Mouse (Mus musculus) lung, postnatal 36 days (tissue): ENCODE measurements around the gene Hoxd8.

ENCODE experiments used
- DNase-seq: peaks from one replicate; pipeline ENCODE4 v3.0.0; 2022; ENCODE audit warnings: mixed read lengths

Hoxd8 gene

DNA sequence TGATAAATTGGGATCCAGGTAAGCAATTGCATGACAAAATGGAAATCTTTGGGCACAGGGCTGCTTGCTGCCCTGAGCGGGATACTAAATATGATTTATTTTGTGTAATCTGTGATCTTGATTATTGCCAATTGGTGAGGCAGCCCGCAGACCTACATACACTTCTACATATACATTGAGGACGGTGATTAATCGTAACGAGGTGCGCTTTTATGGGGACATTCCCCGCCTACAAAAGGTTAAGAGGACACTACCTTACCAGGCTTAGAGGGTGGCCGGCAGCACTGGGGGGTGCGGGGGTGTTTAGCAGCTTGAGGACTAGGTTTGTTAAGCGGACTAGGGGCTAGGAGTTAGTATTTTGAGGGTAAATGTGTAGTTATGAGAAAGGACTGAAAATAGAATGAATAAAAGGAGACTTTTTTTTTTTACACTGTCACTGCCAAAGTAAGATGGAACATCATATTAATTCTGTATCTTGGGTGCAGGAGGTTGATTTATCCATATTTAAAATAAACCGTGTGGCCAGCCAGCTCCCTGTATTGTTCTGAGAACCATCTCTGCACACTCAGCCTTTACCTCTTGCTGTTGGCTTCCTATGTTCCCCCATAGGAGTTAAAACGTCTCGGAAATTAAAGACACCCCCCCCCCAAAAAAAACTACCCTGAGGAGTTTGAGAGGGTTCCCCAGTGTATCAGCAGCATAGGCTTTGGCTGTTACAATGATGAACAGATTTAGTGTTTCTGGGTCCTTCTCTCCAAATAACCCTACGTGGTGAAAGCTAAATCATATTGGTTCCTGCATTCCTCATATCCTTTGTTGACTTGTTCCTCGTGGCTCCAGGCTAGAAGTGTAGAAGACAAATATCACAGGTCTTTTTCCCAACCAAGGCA, 32.5 kb downstream of the Hoxd8 start:
- DNase-seq: no peak

DNA sequence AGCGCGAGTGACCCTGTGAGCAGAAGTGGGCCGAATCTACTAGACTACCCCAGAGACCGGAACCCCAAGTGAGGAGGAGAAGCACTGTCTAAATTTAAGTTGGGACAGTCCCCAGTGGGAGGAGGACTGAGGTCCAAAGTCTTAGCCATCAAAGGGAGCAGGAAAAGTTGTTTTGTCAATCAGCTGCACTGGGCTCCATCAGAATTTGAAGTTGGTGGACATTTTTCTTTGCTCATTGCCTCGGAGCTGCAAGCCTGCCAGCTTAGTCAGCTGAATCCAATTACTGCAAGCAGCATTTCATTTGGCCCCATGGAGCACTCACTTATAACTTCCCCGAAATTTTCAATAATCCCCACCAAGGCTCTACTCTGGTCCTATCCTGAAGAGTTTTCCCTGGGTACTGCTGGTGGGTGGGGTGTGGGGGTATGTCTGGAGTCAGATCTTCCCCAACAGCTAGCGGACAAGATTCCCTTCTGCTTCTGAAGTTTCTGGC, 33.2 kb downstream of the Hoxd8 start:
- DNase-seq: no peak

DNA sequence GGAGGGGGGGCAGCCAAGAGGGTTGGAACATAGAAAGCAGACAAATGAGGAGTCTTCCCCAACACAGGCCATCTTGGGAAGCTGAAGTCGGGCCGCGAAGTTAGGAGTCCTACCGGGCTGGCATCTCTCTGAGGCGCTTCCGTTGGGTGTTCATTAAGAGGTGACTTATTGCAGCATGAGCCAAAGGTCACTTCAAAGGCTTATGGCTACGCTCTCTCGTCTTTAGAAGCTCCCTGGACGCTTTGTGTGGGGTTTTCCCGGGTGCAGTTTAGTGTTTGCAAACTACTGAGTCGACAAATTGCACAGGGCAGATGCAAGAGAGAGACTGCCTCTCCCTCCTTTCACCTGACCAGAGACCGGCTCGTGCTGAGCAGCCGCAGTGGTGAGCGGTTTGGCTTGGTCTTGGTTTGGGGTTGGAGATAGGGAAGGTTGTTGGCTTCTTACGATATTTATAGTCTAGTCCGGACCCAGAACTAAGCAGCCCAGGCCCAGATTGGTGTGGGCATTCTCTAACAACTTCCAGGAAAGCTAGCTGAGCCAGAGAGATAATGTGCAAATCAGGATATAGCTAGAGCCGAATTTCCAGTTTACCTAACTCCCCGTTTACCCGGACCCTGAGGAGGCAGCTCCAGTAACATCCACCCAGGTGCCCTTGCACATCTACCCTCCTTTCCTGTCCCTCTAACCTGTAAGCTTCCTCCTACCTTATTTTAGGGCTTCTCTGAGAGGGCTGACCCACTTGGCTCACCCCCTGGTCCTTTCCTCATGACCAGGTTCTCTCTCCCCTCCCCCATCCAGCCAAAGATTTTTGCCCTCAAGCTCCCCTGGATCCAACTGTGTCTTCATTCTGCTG, 34.4 kb downstream of the Hoxd8 start:
- no peak for DNase-seq

DNA sequence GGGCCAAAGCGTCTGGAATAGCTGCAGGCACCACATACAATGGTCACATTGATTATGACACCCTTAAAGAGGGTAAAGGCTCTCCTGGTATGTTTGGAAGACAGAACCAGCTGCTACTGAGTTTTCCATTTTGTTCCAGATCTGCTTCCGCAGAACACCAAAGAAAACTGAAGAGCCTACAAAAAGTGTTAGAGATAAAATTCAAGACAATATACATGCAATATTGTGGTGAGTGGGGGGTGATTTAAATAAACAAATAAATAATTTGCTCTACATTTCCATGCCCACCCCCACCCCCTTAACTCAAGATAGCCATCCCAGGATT, 35.0 kb downstream of the Hoxd8 start:
- no peak for DNase-seq

DNA sequence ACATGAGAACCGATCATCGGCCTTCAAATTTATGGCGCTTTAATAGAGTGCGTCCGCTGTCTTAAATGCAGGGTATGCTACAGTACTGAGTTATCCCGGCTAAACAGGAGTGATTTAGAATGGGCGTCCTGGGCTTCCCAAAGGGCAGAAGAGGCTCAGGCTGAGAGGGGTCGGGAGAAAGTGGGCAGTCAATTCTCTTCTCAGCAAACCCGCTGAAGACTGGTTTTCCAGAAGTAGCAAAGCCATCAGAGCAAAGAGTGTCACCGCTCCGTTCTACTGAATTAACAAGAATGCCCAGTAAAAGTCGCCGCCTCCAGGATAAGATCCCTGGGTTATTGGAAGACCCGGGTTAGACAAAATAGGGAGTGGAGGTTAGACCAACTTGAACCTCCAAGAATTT, 35.5 kb downstream of the Hoxd8 start:
- no peak for DNase-seq

DNA sequence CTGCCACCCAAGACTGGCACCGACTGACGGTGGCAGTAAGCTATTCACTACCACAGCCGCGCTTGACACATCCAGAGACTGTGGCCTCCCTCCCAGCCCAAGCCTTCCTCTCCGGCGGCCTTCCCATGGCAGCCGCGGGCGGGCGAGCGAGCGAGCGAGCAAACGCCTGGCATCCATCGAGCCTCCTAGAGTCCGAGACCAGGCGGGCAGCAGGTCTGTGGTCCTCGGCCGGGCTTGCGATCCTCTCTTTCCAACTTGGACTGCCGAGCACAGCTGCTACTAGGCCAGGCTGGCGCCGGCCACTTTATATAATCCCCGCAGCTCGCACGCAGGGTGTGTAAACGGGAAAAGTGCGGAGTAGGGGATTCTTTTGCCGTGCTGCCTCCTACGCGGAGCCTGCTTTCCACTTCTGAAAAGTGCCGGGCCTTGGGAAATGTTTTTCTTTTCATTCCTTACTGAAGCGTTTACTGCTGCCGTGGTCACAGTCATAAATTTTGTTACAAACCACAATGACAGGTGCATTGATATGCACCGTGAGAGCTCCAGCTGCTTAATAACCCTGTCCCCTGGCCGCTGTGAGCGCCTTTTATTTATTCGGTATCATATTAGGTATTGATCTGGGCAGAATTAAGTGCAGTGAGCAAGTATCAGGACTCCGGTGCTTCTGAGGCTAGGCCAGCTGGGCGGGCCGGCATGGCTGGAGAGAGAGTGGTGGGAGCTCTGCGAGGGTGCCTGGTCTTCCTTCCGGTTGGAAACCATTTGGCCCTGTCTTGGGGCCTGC, 36.1 kb downstream of the Hoxd8 start:
- no peak for DNase-seq

DNA sequence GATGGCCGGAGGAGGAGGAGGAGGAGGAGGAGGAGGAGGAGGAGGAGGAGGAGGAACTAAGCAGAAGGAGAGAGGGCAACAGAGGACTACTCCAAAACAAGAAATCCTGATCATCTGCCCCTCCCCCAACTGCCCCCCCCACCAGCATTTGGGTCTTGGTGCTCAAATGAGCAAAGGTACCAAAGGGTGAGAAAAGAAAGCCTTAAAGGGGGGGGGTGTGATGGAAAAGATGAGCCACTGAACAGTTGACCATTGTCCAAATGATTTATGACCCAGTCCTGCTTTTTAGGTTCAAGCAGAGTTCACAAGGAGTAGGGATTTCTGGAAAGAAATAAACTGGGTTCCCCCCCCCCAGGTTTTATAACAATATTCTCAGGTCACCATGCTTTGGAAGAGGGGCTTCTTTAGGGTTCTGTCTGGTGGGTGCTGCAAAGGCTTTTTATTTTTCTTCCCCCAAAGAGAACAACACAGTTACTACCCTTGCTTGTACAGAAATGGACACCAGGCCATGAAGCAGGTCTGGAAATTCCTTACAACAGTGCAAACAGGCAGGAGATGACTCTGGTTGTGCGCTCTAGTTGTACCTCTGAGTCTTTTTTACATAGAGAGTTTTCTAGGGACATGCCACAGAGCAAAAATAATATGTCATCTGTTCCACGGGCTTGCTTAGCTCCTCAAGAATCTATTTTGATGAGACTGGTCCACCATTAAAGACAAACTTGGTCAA, 37.0 kb downstream of the Hoxd8 start:
- no peak for DNase-seq

DNA sequence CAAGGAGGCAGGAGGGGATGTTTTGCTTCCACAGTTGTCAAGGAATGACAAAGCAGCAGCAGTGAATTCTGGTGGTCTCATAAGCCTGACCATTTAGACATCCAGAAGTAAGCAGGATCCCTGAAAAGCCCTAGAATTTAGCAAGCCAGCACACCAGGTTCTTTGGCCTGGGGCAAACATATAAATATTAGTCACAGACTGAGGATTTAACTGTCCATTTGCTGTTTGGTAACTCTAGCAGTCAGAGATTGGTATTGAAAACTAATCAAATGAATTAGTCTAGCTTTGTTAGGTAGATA, 37.5 kb downstream of the Hoxd8 start:
- no peak for DNase-seq

DNA sequence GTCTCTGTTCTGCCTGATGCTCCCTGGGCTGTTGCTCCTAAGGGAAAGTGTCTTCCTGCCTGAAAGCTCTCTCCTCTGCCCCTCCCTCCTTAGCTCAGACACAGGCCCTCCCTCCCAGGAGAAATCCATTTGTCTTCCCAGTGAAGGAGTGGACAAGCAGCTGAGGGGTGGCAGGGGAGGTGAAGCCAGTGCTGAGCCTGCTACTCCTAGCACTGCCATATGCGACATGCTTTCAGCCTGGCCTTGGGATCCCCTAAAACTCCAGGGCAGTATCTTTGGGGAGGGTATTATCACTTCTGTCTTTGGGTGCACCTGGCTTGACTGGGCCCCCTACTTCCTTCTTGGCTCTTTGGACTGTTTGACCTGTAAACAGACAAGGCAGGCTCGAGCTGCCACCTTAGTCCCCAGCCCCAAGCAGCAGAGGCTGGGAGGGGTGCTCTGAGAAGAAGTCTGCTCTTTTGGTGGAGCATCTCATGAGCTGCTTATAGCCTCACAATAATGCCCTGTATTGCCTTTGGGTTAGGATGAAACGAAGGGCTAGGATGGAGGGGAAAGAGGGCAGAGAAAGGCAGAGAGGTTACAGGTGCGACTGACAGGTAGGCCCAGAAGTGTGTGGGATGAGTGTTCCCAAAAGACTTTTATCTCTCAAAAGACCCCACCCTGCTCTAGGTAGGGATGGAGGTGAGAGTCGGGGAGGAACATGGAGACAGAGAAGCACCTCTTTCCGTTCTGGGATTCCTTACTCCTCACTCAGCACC, 41.3 kb downstream of the Hoxd8 start:
- no peak for DNase-seq

DNA sequence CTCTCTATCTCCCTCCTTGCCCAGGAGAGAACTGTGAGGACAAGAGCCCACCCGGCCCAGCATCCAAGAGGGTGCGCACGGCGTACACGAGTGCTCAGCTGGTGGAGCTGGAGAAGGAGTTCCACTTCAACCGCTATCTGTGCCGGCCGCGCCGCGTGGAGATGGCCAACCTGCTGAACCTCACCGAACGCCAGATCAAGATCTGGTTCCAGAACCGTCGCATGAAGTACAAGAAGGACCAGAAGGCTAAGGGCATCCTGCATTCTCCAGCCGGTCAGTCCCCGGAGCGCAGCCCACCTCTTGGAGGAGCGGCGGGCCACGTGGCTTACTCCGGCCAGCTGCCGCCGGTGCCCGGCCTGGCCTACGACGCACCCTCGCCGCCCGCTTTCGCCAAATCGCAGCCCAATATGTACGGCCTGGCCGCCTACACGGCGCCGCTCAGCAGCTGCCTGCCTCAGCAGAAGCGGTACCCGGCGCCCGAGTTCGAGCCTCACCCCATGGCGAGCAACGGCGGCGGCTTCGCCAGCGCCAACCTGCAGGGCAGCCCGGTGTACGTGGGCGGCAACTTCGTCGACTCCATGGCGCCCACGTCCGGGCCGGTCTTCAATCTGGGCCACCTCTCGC, 42.0 kb downstream of the Hoxd8 start:
- no peak for DNase-seq

DNA sequence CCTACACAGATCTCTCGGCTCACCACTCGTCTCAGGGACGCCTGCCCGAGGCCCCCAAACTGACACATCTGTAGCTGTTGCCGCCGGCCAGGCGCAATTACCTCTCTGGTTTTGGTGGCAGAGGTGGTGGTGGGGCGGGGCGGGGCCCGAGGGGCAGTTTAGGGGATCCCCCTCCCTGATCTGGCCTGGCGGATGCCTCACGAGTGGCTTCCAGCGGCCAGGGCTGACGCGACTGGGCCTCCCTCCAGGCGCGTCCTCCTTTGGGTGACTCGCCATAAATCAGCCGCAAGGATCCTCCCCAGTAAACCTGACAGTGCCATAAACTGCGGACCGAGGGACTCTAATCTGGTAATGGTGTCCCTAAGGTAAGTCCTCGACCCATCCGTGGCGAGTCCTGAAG, 42.6 kb downstream of the Hoxd8 start:
- DNase-seq: no peak

DNA sequence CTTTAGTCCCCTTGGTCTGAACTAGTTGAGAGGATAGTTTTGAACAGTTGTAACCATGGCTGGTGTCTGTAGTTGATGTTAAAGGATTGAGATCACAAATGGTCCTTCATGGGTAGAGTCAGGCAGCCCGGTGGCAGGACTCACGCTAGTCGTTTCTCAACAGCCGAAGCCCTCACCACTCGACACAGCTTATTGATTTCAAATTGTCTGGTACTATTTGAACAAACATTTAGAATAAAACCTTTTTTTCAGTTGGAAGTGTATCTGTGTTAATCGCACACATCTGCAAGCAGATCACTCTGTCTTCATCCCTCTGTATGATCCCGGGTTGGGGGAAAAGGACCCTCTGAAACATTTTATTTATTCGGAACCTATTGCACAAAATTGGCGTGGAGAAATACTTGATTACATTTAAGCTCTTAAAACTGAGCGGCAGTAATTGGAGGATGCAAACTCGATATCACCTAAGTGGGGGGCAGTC, 43.3 kb downstream of the Hoxd8 start:
- no peak for DNase-seq

DNA sequence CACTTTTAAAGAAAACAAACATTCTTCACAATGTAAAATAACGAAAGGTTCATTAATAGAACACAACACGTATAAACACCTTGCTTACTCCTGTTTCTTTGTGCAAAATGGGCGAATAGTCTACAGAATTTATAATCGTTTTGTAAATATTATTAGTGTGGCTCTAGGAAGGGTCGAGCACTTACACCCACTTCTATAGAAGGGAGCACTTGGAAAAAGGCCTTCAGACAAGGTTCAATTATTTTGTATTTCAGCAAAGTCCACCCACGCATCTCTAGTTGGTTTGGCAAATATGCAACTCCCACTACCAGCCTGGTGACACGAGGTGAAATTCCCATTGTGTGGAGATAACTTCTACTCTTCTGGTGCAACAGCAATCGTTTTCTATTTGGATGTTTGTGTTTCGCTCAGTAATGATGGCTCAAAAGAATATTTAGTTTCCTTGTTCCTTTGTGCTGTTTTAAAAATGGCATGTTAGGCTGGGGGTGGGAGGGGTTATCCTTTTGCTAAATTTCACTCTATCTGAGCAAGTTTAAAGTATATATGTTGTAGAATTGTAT, 44.1 kb downstream of the Hoxd8 start:
- DNase-seq: no peak

DNA sequence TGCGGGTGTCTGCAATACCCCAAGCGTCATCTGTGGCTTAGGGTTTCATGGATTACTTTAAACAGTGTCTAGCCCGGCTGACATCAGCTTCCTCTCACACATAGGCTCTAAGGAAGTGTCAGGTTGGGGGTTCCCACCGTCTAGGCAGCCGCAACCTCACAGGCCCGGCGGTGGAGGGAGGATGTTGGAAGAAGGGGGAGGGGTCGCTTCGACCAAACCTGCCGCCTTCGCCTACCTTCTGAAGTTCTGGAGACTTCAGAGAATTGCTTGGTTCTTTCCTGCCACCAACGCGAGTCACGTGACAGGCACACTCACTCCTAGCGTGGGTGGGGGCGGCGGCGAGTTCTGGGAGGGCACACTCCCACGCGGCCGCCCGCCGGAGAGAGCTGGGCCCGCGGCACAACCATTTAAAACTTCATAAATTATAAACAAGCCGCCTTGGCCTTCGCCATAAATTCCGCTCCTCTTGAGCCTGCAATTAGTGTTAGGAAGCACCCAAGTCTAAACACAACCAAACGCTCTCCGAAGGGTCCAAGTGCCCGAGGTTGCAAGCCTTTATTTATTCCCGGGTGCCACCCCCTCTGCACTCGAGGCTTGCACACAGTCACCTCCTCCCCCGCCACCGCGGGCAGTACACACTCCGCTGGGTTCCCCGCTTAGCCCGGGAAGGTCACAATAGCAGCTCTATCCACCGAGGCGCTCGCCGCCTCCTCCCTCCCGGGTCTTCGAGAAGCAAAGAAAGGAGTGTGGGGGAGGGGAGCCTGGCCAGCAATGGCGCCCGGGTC, 45.1 kb downstream of the Hoxd8 start:
- DNase-seq: no peak

DNA sequence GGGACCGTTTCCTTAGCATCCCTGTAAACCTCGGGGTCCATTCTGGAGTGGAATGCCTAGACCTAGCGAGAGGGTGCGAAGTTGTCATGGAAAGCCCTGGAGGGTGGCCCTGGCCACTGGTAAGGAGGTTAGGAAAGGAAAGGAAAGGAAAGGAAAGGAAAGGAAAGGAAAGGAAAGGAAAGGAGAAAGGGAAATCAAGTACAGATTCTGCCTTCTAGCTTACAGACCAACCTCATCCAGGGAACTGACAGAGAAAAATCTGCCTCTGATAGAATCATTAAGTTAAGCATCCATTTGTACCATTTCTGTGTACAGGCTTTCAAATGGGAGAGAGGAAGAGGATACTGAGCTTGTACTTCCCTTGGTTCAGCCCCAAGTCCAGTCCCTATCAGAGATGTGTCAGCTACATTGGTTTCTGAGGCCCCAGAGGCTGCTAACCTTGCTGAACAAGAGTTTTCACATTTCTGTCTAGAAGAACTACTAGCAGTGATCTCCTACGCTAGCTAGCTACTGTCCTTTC, 46.4 kb downstream of the Hoxd8 start:
- no peak for DNase-seq

DNA sequence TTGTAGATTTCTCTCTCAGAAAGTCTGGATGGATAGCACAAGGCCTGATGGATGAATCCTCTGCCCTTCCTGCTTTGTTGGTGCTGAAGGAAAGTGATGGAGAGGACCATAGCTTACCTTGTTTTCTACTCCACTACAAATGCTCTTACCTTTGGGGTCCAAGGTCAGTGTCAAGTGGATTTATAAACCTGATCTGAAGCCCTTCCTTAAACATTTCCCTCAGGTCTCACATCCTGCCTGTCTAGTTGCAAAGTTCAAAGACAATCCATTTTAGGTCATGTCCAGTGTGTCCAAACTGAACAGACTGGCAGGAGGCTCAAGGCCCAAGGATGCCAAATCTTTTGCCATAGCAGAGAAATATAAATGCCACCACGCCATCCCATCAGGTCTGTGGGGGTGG, 47.4 kb downstream of the Hoxd8 start:
- no peak for DNase-seq

DNA sequence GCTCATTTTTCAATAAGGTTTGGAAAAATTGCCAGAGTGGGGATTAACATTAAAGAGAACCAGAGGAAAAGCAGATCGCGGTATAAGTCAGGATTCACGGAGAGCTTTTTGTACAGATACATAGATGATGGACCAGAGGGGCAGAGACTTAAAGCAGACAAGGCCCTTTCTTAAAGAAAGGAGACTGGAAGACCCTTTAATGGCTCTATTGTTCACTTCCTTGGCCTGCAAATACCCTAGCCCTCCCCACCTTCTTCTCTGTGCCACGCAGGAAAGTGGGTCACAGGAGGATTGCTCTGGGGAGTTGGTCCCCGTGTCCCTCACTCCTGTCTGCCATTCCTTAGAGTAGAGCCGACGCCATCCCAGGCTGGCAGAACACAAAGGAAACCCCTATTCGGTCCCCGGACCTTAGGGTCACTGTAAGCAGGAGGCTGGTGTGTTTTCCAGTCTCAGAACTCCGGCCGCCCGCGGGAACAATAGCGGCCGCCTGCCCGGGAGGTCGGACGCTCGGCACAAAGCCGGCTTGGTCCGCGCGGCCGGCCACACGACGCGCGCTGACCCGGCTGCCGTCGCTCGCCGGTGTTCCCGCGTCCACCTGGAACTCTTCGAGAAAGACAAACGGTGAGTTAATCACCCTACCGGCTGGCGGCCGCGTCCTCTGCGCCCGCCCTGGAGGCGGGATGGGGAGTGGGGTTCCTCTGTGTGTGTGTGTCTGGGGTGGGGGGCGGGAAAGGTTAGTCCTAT, 48.2 kb downstream of the Hoxd8 start:
- no peak for DNase-seq

DNA sequence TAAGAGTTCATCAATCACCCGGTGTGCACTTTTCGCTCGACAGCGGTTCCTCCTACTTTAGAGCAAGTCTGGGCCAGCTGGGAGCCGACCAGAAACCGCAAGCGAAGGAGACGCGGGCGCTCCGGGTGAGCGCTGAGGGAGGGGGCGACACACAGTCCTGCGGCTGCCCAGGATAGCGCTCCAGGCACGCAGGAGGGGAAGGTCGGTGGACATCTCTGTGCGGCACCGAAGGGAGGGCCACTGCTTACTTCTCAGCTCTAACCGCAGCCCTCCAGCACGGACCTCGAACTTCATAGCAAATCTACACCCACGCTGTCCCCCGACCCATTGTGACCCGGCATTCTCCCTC, 48.7 kb downstream of the Hoxd8 start:
- DNase-seq: no peak

DNA sequence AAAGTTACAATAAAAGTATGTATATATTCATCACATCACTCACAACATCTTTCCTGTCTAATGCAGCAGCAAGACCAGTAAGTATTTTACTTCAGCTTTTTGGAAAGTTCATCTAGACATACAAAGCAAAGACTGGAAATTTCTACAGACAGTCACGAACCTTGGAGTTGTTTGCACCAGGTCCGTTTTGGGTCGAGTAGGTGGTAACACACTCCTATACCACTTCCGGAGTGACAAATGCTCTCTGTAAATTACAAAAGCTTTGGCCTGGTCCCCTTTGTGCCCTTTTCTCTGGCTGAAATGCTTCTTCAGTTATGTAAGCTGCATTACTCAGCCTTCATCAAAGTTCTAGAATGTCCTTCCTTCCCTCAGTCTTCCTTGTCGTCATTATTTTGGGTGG, 49.3 kb downstream of the Hoxd8 start:
- DNase-seq: no peak
